Mouse (Mus musculus): Measurements from ENCODE around the gene Agpat1. TPM values are rescaled to one million over a fixed set of nuclear protein-coding genes. Genes with fewer than 3 reads are reported as not detected.

Agpat1 gene
- polyA plus RNA-seq, 1 experiment from 2014 or later, result 55.6 TPM

GRCm38 (mm10) chr17:34639461-34640255 is 35.6 kb downstream of the Agpat1 start:
- Histone ChIP-seq H3K4me2 (replicated peaks; ENCODE audit: low read depth) (no peak overlapping the region), H3K9ac (ENCODE audit: low read depth, low read length) (no peak overlapping the region), H3K36me3 (ENCODE audit: control insufficient read depth, insufficient read depth) (no peaks in the 10 kb centered on the region), H3K27me3 (replicated peaks; ENCODE audit: control insufficient read depth, insufficient read depth, low read length) (no peaks in the 10 kb centered on the region; the same call in 1 of the 2 replicates), H3K4me1 (replicated peaks; ENCODE audit: control insufficient read depth, insufficient read depth, low read length) (0 out of 2 replicates have a peak, but pooled peaks cover 2% of the 10 kb centered on the region), H3K27ac (ENCODE audit: low read depth, low read length) (no peak overlapping the region), H3K4me3 (ENCODE audit: low read depth, low read length) (no peak overlapping the region), H3K9me3 (ENCODE audit: control insufficient read depth) (no peaks in the 10 kb centered on the region)
- no peak for ATAC-seq
- no peak for TF ChIP-seq CTCF (IDR thresholded peaks at IDR 0.05; ENCODE audit: low read depth)
- 82% methylated on average over 7 of the region's 7 CpGs for WGBS

GRCm38 (mm10) chr17:34640778-34641601 is 36.9 kb downstream of the Agpat1 start:
- Histone ChIP-seq H3K9ac (ENCODE audit: low read depth, low read length) (no peak overlapping the region), H3K36me3 (ENCODE audit: control insufficient read depth, insufficient read depth) (no peaks in the 10 kb centered on the region), H3K27me3 (replicated peaks; ENCODE audit: control insufficient read depth, insufficient read depth, low read length) (no peaks in the 10 kb centered on the region), H3K4me2 (replicated peaks; ENCODE audit: low read depth) (no peak overlapping the region), H3K27ac (ENCODE audit: low read depth, low read length) (peak overlapping the region; percentile 35; the same call in 1 of the 2 replicates), H3K4me3 (ENCODE audit: low read depth, low read length) (no peak overlapping the region), H3K4me1 (replicated peaks; ENCODE audit: control insufficient read depth, insufficient read depth, low read length) (0 out of 2 replicates have a peak, but pooled peaks cover 7% of the 10 kb centered on the region), H3K9me3 (ENCODE audit: control insufficient read depth) (no peaks in the 10 kb centered on the region)
- peak; percentile 50 for TF ChIP-seq CTCF (IDR thresholded peaks at IDR 0.05; ENCODE audit: low read depth)
- ATAC-seq, result no peak
- 23% methylated on average over 11 of the region's 11 CpGs for WGBS

- no peak for TF ChIP-seq CTCF (IDR thresholded peaks at IDR 0.05; ENCODE audit: low read depth)
- WGBS, result 72% methylated on average over 3 of the region's 3 CpGs
- no peaks in the 10 kb centered on the region for H3K9me3 ChIP-seq (ENCODE audit: control insufficient read depth)
- 0 out of 2 replicates have a peak, but pooled peaks cover 7% of the 10 kb centered on the region for H3K4me1 ChIP-seq (replicated peaks; ENCODE audit: control insufficient read depth, insufficient read depth, low read length)
- no peak overlapping the region for H3K4me3 ChIP-seq (ENCODE audit: low read depth, low read length)
- H3K27ac ChIP-seq (ENCODE audit: low read depth, low read length), result no peak overlapping the region
- H3K4me2 ChIP-seq (replicated peaks; ENCODE audit: low read depth), result no peak overlapping the region
- H3K9ac ChIP-seq (ENCODE audit: low read depth, low read length), result no peak overlapping the region
- H3K36me3 ChIP-seq (ENCODE audit: control insufficient read depth, insufficient read depth), result no peaks in the 10 kb centered on the region
- ATAC-seq, result no peak
- H3K27me3 ChIP-seq (replicated peaks; ENCODE audit: control insufficient read depth, insufficient read depth, low read length), result no peaks in the 10 kb centered on the region
Measured at GRCm38 (mm10) chr17:34641945-34642344, 37.9 kb downstream of the Agpat1 start.

- 82% methylated on average over 4 of the region's 4 CpGs for WGBS
- ATAC-seq, result no peak
- Histone ChIP-seq H3K4me1 (replicated peaks; ENCODE audit: control insufficient read depth, insufficient read depth, low read length) (0 out of 2 replicates have a peak, but pooled peaks cover 7% of the 10 kb centered on the region), H3K27ac (ENCODE audit: low read depth, low read length) (no peak overlapping the region), H3K36me3 (ENCODE audit: control insufficient read depth, insufficient read depth) (no peaks in the 10 kb centered on the region; the same call in 1 of the 2 replicates), H3K27me3 (replicated peaks; ENCODE audit: control insufficient read depth, insufficient read depth, low read length) (no peaks in the 10 kb centered on the region), H3K4me3 (ENCODE audit: low read depth, low read length) (no peak overlapping the region), H3K9ac (ENCODE audit: low read depth, low read length) (no peak overlapping the region), H3K9me3 (ENCODE audit: control insufficient read depth) (no peaks in the 10 kb centered on the region), H3K4me2 (replicated peaks; ENCODE audit: low read depth) (no peak overlapping the region)
- TF ChIP-seq CTCF (IDR thresholded peaks at IDR 0.05; ENCODE audit: low read depth), result no peak
Measured at GRCm38 (mm10) chr17:34643379-34643778, 39.3 kb downstream of the Agpat1 start.

- no peak for TF ChIP-seq CTCF (IDR thresholded peaks at IDR 0.05; ENCODE audit: low read depth)
- Histone ChIP-seq H3K27me3 (replicated peaks; ENCODE audit: control insufficient read depth, insufficient read depth, low read length) (no peaks in the 10 kb centered on the region), H3K36me3 (ENCODE audit: control insufficient read depth, insufficient read depth) (no peaks in the 10 kb centered on the region; the same call in 1 of the 2 replicates), H3K9me3 (ENCODE audit: control insufficient read depth) (no peaks in the 10 kb centered on the region), H3K4me2 (replicated peaks; ENCODE audit: low read depth) (no peak overlapping the region), H3K4me1 (replicated peaks; ENCODE audit: control insufficient read depth, insufficient read depth, low read length) (0 out of 2 replicates have a peak, but pooled peaks cover 7% of the 10 kb centered on the region), H3K9ac (ENCODE audit: low read depth, low read length) (no peak overlapping the region), H3K4me3 (ENCODE audit: low read depth, low read length) (no peak overlapping the region), H3K27ac (ENCODE audit: low read depth, low read length) (no peak overlapping the region)
- WGBS, result 77% methylated on average over 10 of the region's 10 CpGs
- no peak for ATAC-seq
Measured at GRCm38 (mm10) chr17:34643944-34644343, 39.9 kb downstream of the Agpat1 start.

GRCm38 (mm10) chr17:34644608-34645007 is 40.5 kb downstream of the Agpat1 start, which contains the start of gene Fkbpl:
TSS of gene Fkbpl (plus strand) at chr17:34644764.
- TF ChIP-seq CTCF (IDR thresholded peaks at IDR 0.05; ENCODE audit: low read depth), result no peak
- ATAC-seq, result peak; percentile 70
- H3K4me1 ChIP-seq (replicated peaks; ENCODE audit: control insufficient read depth, insufficient read depth, low read length), result 0 out of 2 replicates have a peak, but pooled peaks cover 7% of the 10 kb centered on the region
- under 1% methylated on average over 16 of the region's 16 CpGs for WGBS
- no peaks in the 10 kb centered on the region for H3K9me3 ChIP-seq (ENCODE audit: control insufficient read depth)
- no peaks in the 10 kb centered on the region for H3K27me3 ChIP-seq (replicated peaks; ENCODE audit: control insufficient read depth, insufficient read depth, low read length)
- H3K4me3 ChIP-seq (ENCODE audit: low read depth, low read length), result peak within 1 kb of the TSS; percentile 56
- no peaks in the 10 kb centered on the region; the same call in 1 of the 2 replicates for H3K36me3 ChIP-seq (ENCODE audit: control insufficient read depth, insufficient read depth)
- H3K9ac ChIP-seq (ENCODE audit: low read depth, low read length), result peak within 1 kb of the TSS; percentile 57
- H3K27ac ChIP-seq (ENCODE audit: low read depth, low read length), result 0 out of 2 replicates have a peak within 1 kb of the TSS, but pooled peaks have one; percentile 41
- peak within 1 kb of the TSS; percentile 80 for H3K4me2 ChIP-seq (replicated peaks; ENCODE audit: low read depth)
